Mouse (Mus musculus) hindbrain, embryonic 14.5 days (tissue): Measurements from ENCODE around the gene Gimap1. TPM values are rescaled to one million over a fixed set of nuclear protein-coding genes. Genes with fewer than 3 reads are reported as not detected.

Experiments used
- ATAC-seq: fragments of 200-750 bp; cut with Nextera tagmentation; 2 replicates; pipeline ENCODE4 v1.8.0; 2017; ENCODE audit warnings: moderate number of reproducible peaks, mild to moderate bottlenecking, moderate TSS enrichment, moderate library complexity; ENCODE audit not compliant: low FRiP score
- DNase-seq: peaks from one replicate; pipeline ENCODE4 v3.0.0-alpha.2; 2015; ENCODE audit warnings: low spot score
- H3K27ac ChIP-seq: fragments of 300-500 bp; sonication (generic); 2 replicates; pipeline ENCODE4 v1.5.1; 2014; ENCODE audit warnings: mild to moderate bottlenecking, moderate library complexity
- H3K27me3 ChIP-seq: fragments of 300-500 bp; sonication (generic); 2 replicates; pipeline ENCODE4 v1.6.1; 2014; ENCODE audit warnings: mild to moderate bottlenecking, low read length, mixed read lengths; ENCODE audit not compliant: control insufficient read depth, insufficient read depth
- H3K36me3 ChIP-seq: fragments of 300-500 bp; sonication (generic); replicated peaks from 2 replicates; pipeline ENCODE4 v1.6.1; 2014; ENCODE audit not compliant: control insufficient read depth, insufficient read depth
- H3K4me1 ChIP-seq: fragments of 300-500 bp; sonication (generic); replicated peaks from 2 replicates; pipeline ENCODE4 v1.6.1; 2014; ENCODE audit warnings: antibody characterized with exemption, low read length, mixed read lengths; ENCODE audit not compliant: control insufficient read depth, insufficient read depth
- H3K4me2 ChIP-seq: fragments of 300-500 bp; sonication (generic); replicated peaks from 2 replicates; pipeline ENCODE4 v1.6.1; 2014; ENCODE audit warnings: mild to moderate bottlenecking, moderate library complexity
- H3K4me3 ChIP-seq: fragments of 300-500 bp; sonication (generic); replicated peaks from 2 replicates; pipeline ENCODE4 v1.5.1; 2014; ENCODE audit warnings: mild to moderate bottlenecking, low read length
- H3K9ac ChIP-seq: fragments of 300-500 bp; sonication (generic); 2 replicates; pipeline ENCODE4 v1.6.1; 2014
- H3K9me3 ChIP-seq: fragments of 300-500 bp; sonication (generic); 2 replicates; pipeline ENCODE4 v1.6.1; 2016; ENCODE audit warnings: low read length; ENCODE audit not compliant: control insufficient read depth
- WGBS: fragments of 180-500 bp; shearing (Covaris S2); extraction: QIAGEN DNeasy Blood & Tissue Kit; methylation state at CpG from one replicate; pipeline ENCODE4 v1.1.7; 2014; 5-methylcytosine and 5-hydroxymethylcytosine counted together
- polyA plus RNA-seq: library from polyadenylated mRNA; unstranded; fragments of >200 nt; fragmentation: Nextera tagmentation; extraction: Ambion mirVana; gene quantifications from 2 replicates; pipeline ENCODE4 v1.2.1, GENCODE M21; 2014

Gimap1 gene
- polyA plus RNA-seq, 1 experiment from 2014 or later = 5.7 TPM

DNA sequence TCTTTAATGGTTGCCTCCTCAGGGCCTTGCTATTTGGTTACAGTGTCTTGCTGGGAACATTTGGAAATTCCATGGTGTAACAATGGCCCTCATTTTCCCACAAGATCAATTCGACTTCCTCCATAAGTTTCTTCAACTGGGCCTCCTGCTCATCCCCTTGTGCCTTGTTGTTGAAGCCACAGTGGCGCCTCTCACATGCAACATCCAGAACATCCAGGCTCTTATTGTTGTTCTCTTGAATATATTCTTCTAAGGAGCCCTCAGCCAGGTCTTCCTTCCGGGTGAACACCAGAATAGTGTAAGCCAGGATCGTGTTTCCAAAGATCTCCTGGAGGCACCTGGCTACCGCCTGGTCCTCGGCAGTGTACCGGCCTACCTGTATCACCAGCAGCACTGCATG, 36.7 kb upstream of the Gimap1 start:
- no peaks in the 10 kb centered on the region for H3K27me3 ChIP-seq
- ATAC-seq = no peak
- no peak overlapping the region for H3K27ac ChIP-seq
- H3K4me3 ChIP-seq = no peak overlapping the region
- H3K9me3 ChIP-seq = no peaks in the 10 kb centered on the region
- WGBS = 92% methylated on average over 7 of the region's 7 CpGs
- no peak for DNase-seq
- H3K4me2 ChIP-seq = no peak overlapping the region
- H3K9ac ChIP-seq = no peak overlapping the region
- H3K36me3 ChIP-seq = no peaks in the 10 kb centered on the region
- no peaks in the 10 kb centered on the region for H3K4me1 ChIP-seq

DNA sequence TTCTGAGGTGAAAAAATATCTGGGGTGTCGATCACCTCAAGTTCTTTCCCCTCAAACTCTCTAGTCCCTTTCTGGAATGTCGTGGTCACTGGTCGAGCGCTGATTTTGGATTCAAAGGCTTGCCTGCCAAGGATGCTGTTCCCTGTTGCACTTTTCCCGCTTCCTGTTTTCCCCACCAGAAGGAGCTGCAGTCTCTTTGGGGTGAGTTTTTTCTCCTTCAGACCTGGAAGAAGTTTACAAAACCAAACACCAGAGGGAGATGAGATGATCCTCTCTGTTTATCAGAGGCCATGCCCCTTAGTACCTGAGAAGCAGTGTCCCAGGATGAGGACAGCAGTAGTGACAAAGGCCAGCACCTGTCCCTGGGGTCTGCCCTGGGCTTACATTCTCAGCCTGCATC, 36.3 kb upstream of the Gimap1 start:
- Histone ChIP-seq H3K4me2 (no peak overlapping the region), H3K36me3 (no peaks in the 10 kb centered on the region), H3K4me3 (no peak overlapping the region), H3K27me3 (no peaks in the 10 kb centered on the region), H3K4me1 (no peaks in the 10 kb centered on the region), H3K9me3 (no peaks in the 10 kb centered on the region), H3K9ac (no peak overlapping the region), H3K27ac (no peak overlapping the region)
- 81% methylated on average over 5 of the region's 5 CpGs for WGBS
- no peak for DNase-seq
- no peak for ATAC-seq

GRCm38 (mm10) chr6:48704146-48704545, 34.7 kb upstream of the Gimap1 start:
- no peak overlapping the region for H3K9ac ChIP-seq
- H3K27ac ChIP-seq = no peak overlapping the region
- DNase-seq = no peak
- H3K4me1 ChIP-seq = no peaks in the 10 kb centered on the region
- ATAC-seq = no peak
- H3K36me3 ChIP-seq = no peaks in the 10 kb centered on the region
- no peaks in the 10 kb centered on the region for H3K27me3 ChIP-seq
- no peaks in the 10 kb centered on the region for H3K9me3 ChIP-seq
- H3K4me3 ChIP-seq = no peak overlapping the region
- no peak overlapping the region for H3K4me2 ChIP-seq

DNA sequence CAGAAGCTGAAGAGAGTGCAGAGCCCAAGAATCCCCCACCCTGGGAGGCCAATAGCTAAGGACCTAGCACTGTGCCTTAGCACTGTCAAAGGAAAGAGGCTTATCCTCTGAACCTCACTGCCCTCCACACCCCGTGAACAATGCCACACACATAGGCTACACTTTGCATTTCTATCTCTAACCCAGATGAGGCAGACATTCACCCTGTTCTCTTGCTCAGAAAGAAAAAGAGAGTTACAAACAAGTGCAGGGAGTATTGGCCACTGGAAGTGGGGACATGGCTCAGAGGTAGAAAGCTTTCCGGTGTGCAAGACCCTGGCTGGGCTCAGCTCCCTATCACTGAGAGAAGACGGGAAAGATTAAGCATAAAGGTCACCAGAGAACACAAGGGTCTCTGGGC, 32.7 kb upstream of the Gimap1 start:
- Histone ChIP-seq H3K27ac (no peak overlapping the region), H3K27me3 (no peaks in the 10 kb centered on the region), H3K36me3 (no peaks in the 10 kb centered on the region), H3K9ac (no peak overlapping the region), H3K4me3 (no peak overlapping the region), H3K4me1 (no peaks in the 10 kb centered on the region), H3K9me3 (no peaks in the 10 kb centered on the region), H3K4me2 (no peak overlapping the region)
- DNase-seq = no peak
- WGBS = 51% methylated on average over 3 of the region's 3 CpGs
- no peak for ATAC-seq

DNA sequence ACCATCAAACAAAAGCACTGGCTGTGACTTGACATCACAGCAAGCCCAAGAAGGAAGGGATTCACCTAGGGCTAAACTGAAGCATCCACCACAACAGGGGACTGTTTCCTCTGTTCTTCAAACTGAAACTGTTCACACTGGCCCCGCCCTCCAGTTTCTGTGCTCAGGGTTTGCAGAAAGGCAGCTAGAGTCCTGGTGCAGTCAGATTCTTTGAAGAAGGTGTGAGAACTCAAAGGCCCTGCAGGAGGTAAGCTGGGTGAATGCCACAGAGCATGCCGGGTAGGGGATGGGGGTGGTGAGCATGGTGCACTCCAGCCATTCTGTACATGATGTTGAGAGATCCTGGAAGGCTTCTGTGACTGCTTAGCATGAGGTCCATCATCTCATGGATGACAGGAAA, 20.4 kb upstream of the Gimap1 start, which contains the start of the genes Gm28053 and Gimap7:
Gene Gm28053, plus strand, starts transcription at position 153 of the 400 bp plus-strand sequence.
Gene Gimap7, plus strand, starts transcription at position 167 of the 400 bp plus-strand sequence.
- H3K4me2 ChIP-seq = no peak within 1 kb of the TSS
- DNase-seq (no peak), ATAC-seq (no peak)
- H3K9ac ChIP-seq = no peak within 1 kb of the TSS
- H3K9me3 ChIP-seq = no peaks in the 10 kb centered on the region
- no peaks in the 10 kb centered on the region for H3K4me1 ChIP-seq
- H3K4me3 ChIP-seq = no peak within 1 kb of the TSS
- H3K27ac ChIP-seq = no peak within 1 kb of the TSS
- H3K27me3 ChIP-seq = no peaks in the 10 kb centered on the region
- no peaks in the 10 kb centered on the region for H3K36me3 ChIP-seq
- 62% methylated on average over 2 of the region's 2 CpGs for WGBS

DNA sequence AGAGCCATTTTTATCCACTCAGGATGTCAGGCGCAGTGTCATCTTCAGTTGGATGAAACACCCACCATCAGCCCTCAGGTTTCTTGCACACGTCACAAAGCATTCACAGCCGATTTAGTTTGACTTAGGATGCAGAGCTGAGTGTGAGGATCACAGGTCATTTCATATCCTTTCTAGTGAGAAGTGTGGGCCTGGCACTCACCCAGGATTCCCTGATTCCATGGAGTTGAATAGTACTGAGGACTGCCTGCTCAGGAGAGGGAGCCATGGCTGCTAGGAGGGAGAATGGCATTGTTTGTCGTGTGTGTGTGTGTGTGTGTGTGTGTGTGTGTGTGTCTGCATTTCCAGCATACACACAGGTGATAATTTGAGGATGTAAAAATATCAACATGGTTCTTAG, 18.5 kb upstream of the Gimap1 start:
- Histone ChIP-seq H3K27me3 (no peaks in the 10 kb centered on the region), H3K9ac (no peak overlapping the region), H3K9me3 (no peaks in the 10 kb centered on the region), H3K4me2 (no peak overlapping the region), H3K27ac (no peak overlapping the region), H3K4me3 (no peak overlapping the region), H3K36me3 (no peaks in the 10 kb centered on the region), H3K4me1 (no peaks in the 10 kb centered on the region)
- ATAC-seq (no peak), DNase-seq (no peak)
- WGBS = 85% methylated on average over 4 of the region's 4 CpGs

GRCm38 (mm10) chr6:48723468-48723867, 15.4 kb upstream of the Gimap1 start:
- Histone ChIP-seq H3K36me3 (no peaks in the 10 kb centered on the region), H3K4me3 (no peak overlapping the region), H3K9me3 (no peaks in the 10 kb centered on the region), H3K27me3 (no peaks in the 10 kb centered on the region), H3K9ac (no peak overlapping the region), H3K4me1 (no peaks in the 10 kb centered on the region), H3K27ac (no peak overlapping the region), H3K4me2 (no peak overlapping the region)
- WGBS = 86% methylated on average over 8 of the region's 8 CpGs
- DNase-seq = no peak
- no peak for ATAC-seq

- H3K4me1 ChIP-seq = no peaks in the 10 kb centered on the region
- H3K27me3 ChIP-seq = no peaks in the 10 kb centered on the region
- H3K36me3 ChIP-seq = no peaks in the 10 kb centered on the region
- H3K9ac ChIP-seq = no peak overlapping the region
- no peak for ATAC-seq
- WGBS = 6% methylated on average over 1 of the region's 1 CpGs
- no peaks in the 10 kb centered on the region for H3K9me3 ChIP-seq
- no peak overlapping the region for H3K4me2 ChIP-seq
- DNase-seq = no peak
- no peak overlapping the region for H3K4me3 ChIP-seq
- H3K27ac ChIP-seq = no peak overlapping the region
Observed at GRCm38 (mm10) chr6:48725476-48725875, 13.4 kb upstream of the Gimap1 start.

GRCm38 (mm10) chr6:48727761-48728160, 11.1 kb upstream of the Gimap1 start:
- H3K27ac ChIP-seq = no peak overlapping the region
- no peak overlapping the region for H3K4me3 ChIP-seq
- H3K27me3 ChIP-seq = no peaks in the 10 kb centered on the region
- no peaks in the 10 kb centered on the region for H3K9me3 ChIP-seq
- no peaks in the 10 kb centered on the region for H3K4me1 ChIP-seq
- no peak overlapping the region for H3K9ac ChIP-seq
- no peak overlapping the region for H3K4me2 ChIP-seq
- ATAC-seq (no peak), DNase-seq (no peak)
- H3K36me3 ChIP-seq = no peaks in the 10 kb centered on the region
- WGBS = 90% methylated on average over 5 of the region's 5 CpGs

- H3K4me3 ChIP-seq = no peak overlapping the region
- no peak overlapping the region for H3K9ac ChIP-seq
- no peaks in the 10 kb centered on the region for H3K27me3 ChIP-seq
- DNase-seq = no peak
- no peak overlapping the region for H3K4me2 ChIP-seq
- H3K4me1 ChIP-seq = no peaks in the 10 kb centered on the region
- no peaks in the 10 kb centered on the region for H3K36me3 ChIP-seq
- H3K9me3 ChIP-seq = no peaks in the 10 kb centered on the region
- WGBS = 55% methylated on average over 8 of the region's 8 CpGs
- no peak for ATAC-seq
- no peak overlapping the region for H3K27ac ChIP-seq
Observed at GRCm38 (mm10) chr6:48732864-48733304, 6.0 kb upstream of the Gimap1 start.
